Mouse (Mus musculus): Measurements from ENCODE around the gene Espn. TPM values are rescaled to one million over a fixed set of nuclear protein-coding genes. Genes with fewer than 3 reads are reported as not detected.

Gene Espn
- polyA plus RNA-seq, 1 experiment from 2014 or later: 1.3 TPM

- H3K27ac ChIP-seq (ENCODE audit: poor library complexity, severe bottlenecking): no peak overlapping the region
- ATAC-seq (ENCODE audit: insufficient number of reproducible peaks, low FRiP score): no peak
- H3K9ac ChIP-seq: no peak overlapping the region
- 82% methylated on average over 3 of the region's 3 CpGs for WGBS
- H3K9me3 ChIP-seq (replicated peaks): no peaks in the 10 kb centered on the region
- peaks cover 16% of the 10 kb centered on the region for H3K4me1 ChIP-seq (replicated peaks)
- H3K4me2 ChIP-seq: no peak overlapping the region
- H3K36me3 ChIP-seq: peaks cover 77% of the 10 kb centered on the region
- no peak overlapping the region for H3K4me3 ChIP-seq
- H3K27me3 ChIP-seq (replicated peaks): peaks cover 22% of the 10 kb centered on the region
These were observed 42.7 kb downstream of the Espn start for GRCm38 (mm10) chr4:152109509-152109908.

- Histone ChIP-seq H3K9ac (no peak overlapping the region), H3K27me3 (replicated peaks) (peaks cover 16% of the 10 kb centered on the region), H3K4me3 (no peak overlapping the region), H3K4me2 (peak overlapping the region; percentile 79; the same call in 1 of the 2 replicates), H3K36me3 (peaks cover 77% of the 10 kb centered on the region), H3K27ac (ENCODE audit: poor library complexity, severe bottlenecking) (no peak overlapping the region), H3K9me3 (replicated peaks) (no peaks in the 10 kb centered on the region), H3K4me1 (replicated peaks) (peaks cover 16% of the 10 kb centered on the region)
- 84% methylated on average over 5 of the region's 5 CpGs for WGBS
- ATAC-seq (ENCODE audit: insufficient number of reproducible peaks, low FRiP score): no peak
These were observed 43.5 kb downstream of the Espn start for GRCm38 (mm10) chr4:152108673-152109072.

GRCm38 (mm10) chr4:152107971-152108509 is 44.1 kb downstream of the Espn start:
- Histone ChIP-seq H3K27ac (ENCODE audit: poor library complexity, severe bottlenecking) (peak overlapping the region; percentile 7; the same call in 1 of the 2 replicates), H3K4me2 (peak overlapping the region; percentile 79), H3K4me3 (peak overlapping the region; percentile 41), H3K9me3 (replicated peaks) (no peaks in the 10 kb centered on the region), H3K4me1 (replicated peaks) (peaks cover 16% of the 10 kb centered on the region), H3K9ac (peak overlapping the region; percentile 42), H3K36me3 (peaks cover 77% of the 10 kb centered on the region), H3K27me3 (replicated peaks) (peaks cover 11% of the 10 kb centered on the region; the same call in 1 of the 2 replicates)
- peak; percentile 92 for ATAC-seq (ENCODE audit: insufficient number of reproducible peaks, low FRiP score)
- WGBS: 19% methylated on average over 30 of the region's 30 CpGs

DNA sequence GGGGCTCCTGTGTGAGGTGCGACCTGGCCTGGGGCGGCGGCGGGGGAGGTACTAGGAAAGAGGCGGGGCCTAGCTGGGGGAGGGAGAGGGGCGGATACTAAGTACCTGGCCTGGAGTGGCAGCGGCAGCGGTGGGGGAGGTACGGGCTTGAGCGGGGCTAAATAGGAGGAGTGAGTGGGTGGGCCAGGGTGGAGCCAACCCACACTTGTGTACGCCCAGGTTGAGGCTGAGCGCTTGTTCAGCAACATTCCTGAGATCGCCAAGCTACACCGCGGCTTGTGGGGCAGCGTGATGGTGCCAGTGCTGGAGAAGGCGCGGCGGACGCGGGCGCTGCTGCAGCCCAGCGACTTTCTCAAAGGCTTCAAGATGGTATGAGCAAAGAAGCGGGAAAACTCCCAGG is 44.7 kb downstream of the Espn start:
- peak; percentile 73 for ATAC-seq (ENCODE audit: insufficient number of reproducible peaks, low FRiP score)
- no peaks in the 10 kb centered on the region for H3K9me3 ChIP-seq (replicated peaks)
- peak overlapping the region; percentile 42 for H3K9ac ChIP-seq
- 19% methylated on average over 24 of the region's 24 CpGs for WGBS
- H3K4me2 ChIP-seq: peak overlapping the region; percentile 79
- peak overlapping the region; percentile 41 for H3K4me3 ChIP-seq
- H3K36me3 ChIP-seq: peaks cover 77% of the 10 kb centered on the region
- peak overlapping the region; percentile 7; the same call in 1 of the 2 replicates for H3K27ac ChIP-seq (ENCODE audit: poor library complexity, severe bottlenecking)
- H3K4me1 ChIP-seq (replicated peaks): peaks cover 16% of the 10 kb centered on the region
- peaks cover 10% of the 10 kb centered on the region; the same call in 1 of the 2 replicates for H3K27me3 ChIP-seq (replicated peaks)

GRCm38 (mm10) chr4:152106746-152107145 is 45.4 kb downstream of the Espn start:
- Histone ChIP-seq H3K9ac (no peak overlapping the region), H3K4me3 (no peak overlapping the region), H3K4me1 (replicated peaks) (peaks cover 19% of the 10 kb centered on the region), H3K9me3 (replicated peaks) (no peaks in the 10 kb centered on the region), H3K4me2 (peak overlapping the region; percentile 79; the same call in 1 of the 2 replicates), H3K27ac (ENCODE audit: poor library complexity, severe bottlenecking) (no peak overlapping the region), H3K27me3 (replicated peaks) (0 out of 2 replicates have a peak, but pooled peaks cover 5% of the 10 kb centered on the region), H3K36me3 (peaks cover 77% of the 10 kb centered on the region)
- ATAC-seq (ENCODE audit: insufficient number of reproducible peaks, low FRiP score): no peak
- 61% methylated on average over 9 of the region's 9 CpGs for WGBS

DNA sequence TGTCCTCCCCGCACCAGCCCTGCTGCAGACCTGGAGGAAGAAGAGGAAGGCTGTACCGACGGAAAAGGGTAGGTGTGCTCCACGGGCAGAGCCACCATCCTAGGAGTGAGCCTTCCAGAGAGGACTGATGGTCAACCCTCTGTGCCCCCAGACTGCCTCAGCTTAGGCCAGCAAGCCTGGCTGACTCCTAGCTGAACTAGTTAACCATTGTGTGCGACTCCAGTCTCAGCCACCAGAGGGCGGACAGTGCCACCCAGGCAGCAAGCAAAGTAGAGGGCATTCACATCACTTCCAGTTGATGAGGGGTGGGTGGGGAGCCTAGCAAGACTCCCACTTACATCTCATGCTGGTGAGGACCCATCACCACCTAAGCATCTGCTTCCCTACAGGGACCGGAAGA is 49.1 kb downstream of the Espn start:
- 37% methylated on average over 7 of the region's 7 CpGs for WGBS
- ATAC-seq (ENCODE audit: insufficient number of reproducible peaks, low FRiP score): no peak
- Histone ChIP-seq H3K36me3 (peaks cover 54% of the 10 kb centered on the region), H3K27ac (ENCODE audit: poor library complexity, severe bottlenecking) (no peak overlapping the region), H3K9ac (no peak overlapping the region), H3K4me3 (no peak overlapping the region), H3K9me3 (replicated peaks) (no peaks in the 10 kb centered on the region), H3K27me3 (replicated peaks) (0 out of 2 replicates have a peak, but pooled peaks cover 5% of the 10 kb centered on the region), H3K4me1 (replicated peaks) (peaks cover 44% of the 10 kb centered on the region), H3K4me2 (no peak overlapping the region)

DNA sequence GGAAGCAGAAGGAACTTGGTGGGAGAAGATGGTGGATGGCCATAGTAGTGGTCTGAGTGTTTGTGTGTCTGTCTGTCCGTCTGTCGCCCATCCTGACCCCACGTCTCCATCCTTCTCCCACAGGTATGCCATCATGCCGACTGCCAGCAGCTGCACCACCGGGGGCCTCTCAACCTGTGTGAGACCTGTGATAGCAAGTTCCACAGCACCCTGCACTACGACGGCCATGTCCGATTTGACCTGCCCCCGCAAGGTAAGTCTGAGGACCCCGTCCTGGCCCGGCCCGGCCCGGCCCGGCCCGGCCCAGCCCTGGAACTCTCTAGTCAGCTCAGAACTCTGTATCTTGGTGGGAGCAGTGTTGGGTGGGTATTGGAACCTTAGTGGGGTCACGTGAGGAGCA is 50.2 kb downstream of the Espn start:
- no peak for ATAC-seq (ENCODE audit: insufficient number of reproducible peaks, low FRiP score)
- H3K4me1 ChIP-seq (replicated peaks): peaks cover 43% of the 10 kb centered on the region
- H3K4me3 ChIP-seq: no peak overlapping the region
- H3K9me3 ChIP-seq (replicated peaks): no peaks in the 10 kb centered on the region
- WGBS: 91% methylated on average over 16 of the region's 16 CpGs
- no peak overlapping the region for H3K4me2 ChIP-seq
- peak overlapping the region; percentile 59; the same call in 1 of the 2 replicates for H3K27ac ChIP-seq (ENCODE audit: poor library complexity, severe bottlenecking)
- 0 out of 2 replicates have a peak, but pooled peaks cover 5% of the 10 kb centered on the region for H3K27me3 ChIP-seq (replicated peaks)
- H3K9ac ChIP-seq: no peak overlapping the region
- peaks cover 45% of the 10 kb centered on the region for H3K36me3 ChIP-seq

GRCm38 (mm10) chr4:152101081-152101653 is 51.0 kb downstream of the Espn start:
- Histone ChIP-seq H3K27ac (ENCODE audit: poor library complexity, severe bottlenecking) (peak overlapping the region; percentile 70), H3K36me3 (peaks cover 38% of the 10 kb centered on the region), H3K27me3 (replicated peaks) (0 out of 2 replicates have a peak, but pooled peaks cover 8% of the 10 kb centered on the region), H3K9me3 (replicated peaks) (no peaks in the 10 kb centered on the region), H3K4me3 (no peak overlapping the region), H3K4me1 (replicated peaks) (peaks cover 45% of the 10 kb centered on the region), H3K4me2 (peak overlapping the region; percentile 30; the same call in 1 of the 2 replicates), H3K9ac (peak overlapping the region; percentile 30; the same call in 1 of the 2 replicates)
- 53% methylated on average over 7 of the region's 7 CpGs for WGBS
- no peak; the same call in 1 of the 2 replicates for ATAC-seq (ENCODE audit: insufficient number of reproducible peaks, low FRiP score)

- Histone ChIP-seq H3K4me3 (no peak overlapping the region), H3K4me1 (replicated peaks) (peaks cover 49% of the 10 kb centered on the region), H3K36me3 (peaks cover 32% of the 10 kb centered on the region), H3K4me2 (no peak overlapping the region), H3K27ac (ENCODE audit: poor library complexity, severe bottlenecking) (peak overlapping the region; percentile 70), H3K9ac (peak overlapping the region; percentile 30; the same call in 1 of the 2 replicates), H3K9me3 (replicated peaks) (no peaks in the 10 kb centered on the region), H3K27me3 (replicated peaks) (0 out of 2 replicates have a peak, but pooled peaks cover 8% of the 10 kb centered on the region)
- ATAC-seq (ENCODE audit: insufficient number of reproducible peaks, low FRiP score): no peak
- WGBS: 55% methylated on average over 11 of the region's 11 CpGs
These were observed 51.6 kb downstream of the Espn start for GRCm38 (mm10) chr4:152100541-152100940.

GRCm38 (mm10) chr4:152097911-152098799 is 54.0 kb downstream of the Espn start:
- ATAC-seq (ENCODE audit: insufficient number of reproducible peaks, low FRiP score): no peak
- H3K36me3 ChIP-seq: peaks cover 12% of the 10 kb centered on the region
- 0 out of 2 replicates have a peak, but pooled peaks cover 4% of the 10 kb centered on the region for H3K27me3 ChIP-seq (replicated peaks)
- WGBS: 21% methylated on average over 11 of the region's 11 CpGs
- H3K4me2 ChIP-seq: peak overlapping the region; percentile 60
- peak overlapping the region; percentile 40 for H3K9ac ChIP-seq
- no peaks in the 10 kb centered on the region for H3K9me3 ChIP-seq (replicated peaks)
- H3K4me1 ChIP-seq (replicated peaks): peaks cover 51% of the 10 kb centered on the region
- peak overlapping the region; percentile 7; the same call in 1 of the 2 replicates for H3K27ac ChIP-seq (ENCODE audit: poor library complexity, severe bottlenecking)
- H3K4me3 ChIP-seq: peak overlapping the region; percentile 43
